Mouse (Mus musculus) hindbrain, embryonic 11.5 days (tissue): Measurements from ENCODE around the gene Cfap20. TPM values are rescaled to one million over a fixed set of nuclear protein-coding genes. Genes with fewer than 3 reads are reported as not detected.
A peak's percentile ranks its signal among the peaks of the same experiment; 100 is the strongest.

Experiments
- ATAC-seq: fragments of 200-750 bp; cut with Nextera tagmentation; 2 replicates; pipeline ENCODE4 v1.8.0; 2017; ENCODE audit warnings: mild to moderate bottlenecking, moderate TSS enrichment, moderate library complexity; ENCODE audit not compliant: low FRiP score
- DNase-seq: peaks from one replicate; pipeline ENCODE4 v3.0.0-alpha.2; 2015; ENCODE audit warnings: low spot score
- H3K27ac ChIP-seq: fragments of 300-500 bp; sonication (generic); 2 replicates; pipeline ENCODE4 v1.5.1; 2014; ENCODE audit warnings: mild to moderate bottlenecking, low read depth, low read length
- H3K27me3 ChIP-seq: fragments of 300-500 bp; sonication (generic); 2 replicates; pipeline ENCODE4 v1.6.1; 2014; ENCODE audit warnings: mild to moderate bottlenecking, low read length, moderate library complexity, mixed read lengths; ENCODE audit not compliant: control insufficient read depth, insufficient read depth
- H3K36me3 ChIP-seq: fragments of 300-500 bp; sonication (generic); 2 replicates; pipeline ENCODE4 v1.6.1; 2014; ENCODE audit warnings: mild to moderate bottlenecking, low read length, moderate library complexity, mixed read lengths; ENCODE audit not compliant: control insufficient read depth, insufficient read depth
- H3K4me1 ChIP-seq: fragments of 300-500 bp; sonication (generic); replicated peaks from 2 replicates; pipeline ENCODE4 v1.6.1; 2014; ENCODE audit warnings: low read length, mixed read lengths; ENCODE audit not compliant: control insufficient read depth, insufficient read depth
- H3K4me2 ChIP-seq: fragments of 300-500 bp; sonication (generic); replicated peaks from 2 replicates; pipeline ENCODE4 v1.6.1; 2014; ENCODE audit warnings: mild to moderate bottlenecking, low read depth, low read length
- H3K4me3 ChIP-seq: fragments of 300-500 bp; sonication (generic); 2 replicates; pipeline ENCODE4 v1.5.1; 2014; ENCODE audit warnings: low read depth, low read length
- H3K9ac ChIP-seq: fragments of 300-500 bp; sonication (generic); 2 replicates; pipeline ENCODE4 v1.6.1; 2014; ENCODE audit warnings: low read depth, low read length
- H3K9me3 ChIP-seq: fragments of 300-500 bp; sonication (generic); 2 replicates; pipeline ENCODE4 v1.6.1; 2016; ENCODE audit warnings: low read length; ENCODE audit not compliant: control insufficient read depth
- WGBS: fragments of 180-500 bp; shearing (Covaris S2); extraction: QIAGEN DNeasy Blood & Tissue Kit; methylation state at CpG from one replicate; pipeline ENCODE4 v1.1.7; 2014; 5-methylcytosine and 5-hydroxymethylcytosine counted together
- polyA plus RNA-seq: library from polyadenylated mRNA; unstranded; fragments of >200 nt; fragmentation: Nextera tagmentation; extraction: Ambion mirVana; gene quantifications from 2 replicates; pipeline ENCODE4 v1.2.1, GENCODE M21; 2014

Cfap20 gene
- polyA plus RNA-seq, 1 experiment from 2014 or later = 145 TPM

- no peaks in the 10 kb centered on the region for H3K9me3 ChIP-seq
- ATAC-seq (no peak), DNase-seq (no peak)
- 88% methylated on average over 5 of the region's 5 CpGs for WGBS
- no peak overlapping the region for H3K4me3 ChIP-seq
- H3K4me2 ChIP-seq = no peak overlapping the region
- H3K9ac ChIP-seq = no peak overlapping the region
- no peak overlapping the region for H3K27ac ChIP-seq
- H3K27me3 ChIP-seq = no peaks in the 10 kb centered on the region
- no peaks in the 10 kb centered on the region for H3K4me1 ChIP-seq
- no peaks in the 10 kb centered on the region for H3K36me3 ChIP-seq
Measured at GRCm38 (mm10) chr8:95440168-95440709, 5.6 kb upstream of the Cfap20 start.

GRCm38 (mm10) chr8:95439421-95439820 lies 4.8 kb upstream of the Cfap20 start:
- DNase-seq (no peak), ATAC-seq (no peak)
- Histone ChIP-seq H3K4me1 (no peaks in the 10 kb centered on the region), H3K9me3 (no peaks in the 10 kb centered on the region), H3K36me3 (no peaks in the 10 kb centered on the region), H3K4me3 (no peak overlapping the region), H3K27me3 (no peaks in the 10 kb centered on the region), H3K27ac (no peak overlapping the region), H3K9ac (no peak overlapping the region), H3K4me2 (no peak overlapping the region)
- 91% methylated on average over 2 of the region's 2 CpGs for WGBS

GRCm38 (mm10) chr8:95437341-95437992 lies 2.8 kb upstream of the Cfap20 start:
- peaks cover 6% of the 10 kb centered on the region for H3K4me1 ChIP-seq
- no peaks in the 10 kb centered on the region for H3K36me3 ChIP-seq
- DNase-seq = no peak
- WGBS = 64% methylated on average over 5 of the region's 5 CpGs
- no peak overlapping the region for H3K9ac ChIP-seq
- ATAC-seq = no peak
- no peak overlapping the region for H3K4me2 ChIP-seq
- H3K4me3 ChIP-seq = no peak overlapping the region
- no peaks in the 10 kb centered on the region for H3K9me3 ChIP-seq
- H3K27me3 ChIP-seq = no peaks in the 10 kb centered on the region
- no peak overlapping the region for H3K27ac ChIP-seq

- WGBS = 91% methylated on average over 3 of the region's 3 CpGs
- H3K4me1 ChIP-seq = peaks cover 6% of the 10 kb centered on the region
- ATAC-seq = no peak
- no peaks in the 10 kb centered on the region for H3K9me3 ChIP-seq
- H3K4me3 ChIP-seq = no peak overlapping the region
- no peaks in the 10 kb centered on the region for H3K36me3 ChIP-seq
- no peak overlapping the region for H3K4me2 ChIP-seq
- no peaks in the 10 kb centered on the region for H3K27me3 ChIP-seq
- H3K9ac ChIP-seq = no peak overlapping the region
- H3K27ac ChIP-seq = no peak overlapping the region
- DNase-seq = no peak
Measured at GRCm38 (mm10) chr8:95435930-95436329, 1.3 kb upstream of the Cfap20 start.

GRCm38 (mm10) chr8:95435471-95435870 lies 802 bp upstream of the Cfap20 start:
- no peaks in the 10 kb centered on the region for H3K27me3 ChIP-seq
- no peak overlapping the region; the same call in 1 of the 2 replicates for H3K4me3 ChIP-seq
- H3K9ac ChIP-seq = no peak overlapping the region
- ATAC-seq = no peak
- peak overlapping the region; percentile 32; the same call in 1 of the 2 replicates for H3K4me2 ChIP-seq
- WGBS = 95% methylated on average over 9 of the region's 9 CpGs
- H3K9me3 ChIP-seq = no peaks in the 10 kb centered on the region
- H3K4me1 ChIP-seq = peaks cover 6% of the 10 kb centered on the region
- DNase-seq = no peak
- no peak overlapping the region for H3K27ac ChIP-seq
- H3K36me3 ChIP-seq = no peaks in the 10 kb centered on the region

GRCm38 (mm10) chr8:95434233-95434632 lies 436 bp downstream of the Cfap20 start:
- ATAC-seq (peak; percentile 45), DNase-seq (peak; percentile 69)
- WGBS = under 1% methylated on average over 25 of the region's 25 CpGs
- Histone ChIP-seq H3K4me3 (peak overlapping the region; percentile 82), H3K27ac (peak overlapping the region; percentile 84), H3K4me2 (peak overlapping the region; percentile 83), H3K36me3 (no peaks in the 10 kb centered on the region), H3K9ac (peak overlapping the region; percentile 90), H3K27me3 (no peaks in the 10 kb centered on the region), H3K9me3 (no peaks in the 10 kb centered on the region), H3K4me1 (peaks cover 11% of the 10 kb centered on the region)

- peak overlapping the region; percentile 83 for H3K4me2 ChIP-seq
- H3K9ac ChIP-seq = no peak overlapping the region
- H3K27ac ChIP-seq = no peak overlapping the region
- ATAC-seq = no peak
- peak overlapping the region; percentile 82 for H3K4me3 ChIP-seq
- no peaks in the 10 kb centered on the region for H3K27me3 ChIP-seq
- no peaks in the 10 kb centered on the region for H3K36me3 ChIP-seq
- no peak for DNase-seq
- H3K4me1 ChIP-seq = peaks cover 13% of the 10 kb centered on the region
- H3K9me3 ChIP-seq = no peaks in the 10 kb centered on the region
- 79% methylated on average over 4 of the region's 4 CpGs for WGBS
Measured at GRCm38 (mm10) chr8:95433124-95433523, 1.5 kb downstream of the Cfap20 start.

GRCm38 (mm10) chr8:95432471-95432870 lies 2.2 kb downstream of the Cfap20 start:
- Histone ChIP-seq H3K27me3 (no peaks in the 10 kb centered on the region), H3K36me3 (no peaks in the 10 kb centered on the region), H3K4me1 (peaks cover 13% of the 10 kb centered on the region), H3K9ac (no peak overlapping the region), H3K4me3 (no peak overlapping the region), H3K9me3 (no peaks in the 10 kb centered on the region), H3K27ac (no peak overlapping the region), H3K4me2 (no peak overlapping the region)
- ATAC-seq (no peak), DNase-seq (no peak)
- WGBS = 87% methylated on average over 3 of the region's 3 CpGs

GRCm38 (mm10) chr8:95429945-95430344 lies 4.7 kb downstream of the Cfap20 start:
- H3K4me3 ChIP-seq = no peak overlapping the region
- H3K27me3 ChIP-seq = no peaks in the 10 kb centered on the region
- H3K27ac ChIP-seq = peak overlapping the region; percentile 19; the same call in 1 of the 2 replicates
- ATAC-seq (peak; percentile 33; the same call in 1 of the 2 replicates), DNase-seq (peak; percentile 47)
- WGBS = 10% methylated on average over 3 of the region's 3 CpGs
- peaks cover 13% of the 10 kb centered on the region for H3K4me1 ChIP-seq
- H3K9me3 ChIP-seq = no peaks in the 10 kb centered on the region
- H3K4me2 ChIP-seq = 0 out of 2 replicates have a peak overlapping the region, but pooled peaks have one; percentile 9
- H3K36me3 ChIP-seq = no peaks in the 10 kb centered on the region
- H3K9ac ChIP-seq = no peak overlapping the region
